Mouse (Mus musculus) hindlimb bud, embryonic 11.5 days (tissue): ENCODE data around the gene Rsph1.

Source experiments
- DNase-seq: peaks from one replicate; pipeline ENCODE4 v3.0.0-alpha.2; 2012; ENCODE audit warnings: low read depth, low spot score; ENCODE audit errors: extremely low spot score

The Rsph1 gene

DNA sequence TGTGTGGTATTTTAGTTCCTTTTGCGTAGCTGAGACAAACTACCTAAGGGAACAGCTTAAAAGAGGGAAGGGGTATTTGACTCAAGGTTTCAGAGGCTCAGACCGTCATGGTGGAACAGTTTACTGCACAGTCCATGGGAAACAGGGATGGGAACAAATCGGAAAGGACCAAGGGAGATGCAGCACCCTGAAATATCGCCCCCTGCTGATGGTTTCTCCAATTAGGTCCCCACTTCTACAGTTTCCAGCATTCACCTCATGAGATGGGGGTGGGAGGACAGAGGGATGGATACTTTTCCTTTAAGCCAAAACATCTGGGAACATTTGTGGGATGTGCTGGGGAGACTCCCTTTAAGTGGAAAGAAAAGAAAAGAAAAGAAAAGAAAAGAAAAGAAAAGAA lies 17.4 kb downstream of the Rsph1 start:
- no peak for DNase-seq

DNA sequence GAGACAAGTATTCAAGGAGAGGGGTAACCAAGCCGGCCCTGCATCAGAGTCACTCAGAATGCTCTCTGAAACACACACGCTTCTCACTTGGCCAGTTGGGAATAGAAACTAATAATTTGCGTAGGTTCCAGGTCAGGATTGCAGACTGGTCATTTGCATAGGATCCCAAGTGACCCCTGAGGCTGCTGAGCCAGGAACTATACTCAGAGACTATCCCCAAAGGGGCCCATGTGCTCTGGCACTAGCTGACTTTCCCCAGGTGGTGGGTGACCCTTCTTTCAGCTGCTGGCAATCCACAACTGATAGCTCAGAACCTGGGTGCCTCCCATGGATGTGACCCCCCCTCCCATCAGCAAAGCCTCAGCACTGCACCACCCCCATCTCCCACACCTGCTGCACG lies 18.0 kb downstream of the Rsph1 start:
- no peak for DNase-seq

DNA sequence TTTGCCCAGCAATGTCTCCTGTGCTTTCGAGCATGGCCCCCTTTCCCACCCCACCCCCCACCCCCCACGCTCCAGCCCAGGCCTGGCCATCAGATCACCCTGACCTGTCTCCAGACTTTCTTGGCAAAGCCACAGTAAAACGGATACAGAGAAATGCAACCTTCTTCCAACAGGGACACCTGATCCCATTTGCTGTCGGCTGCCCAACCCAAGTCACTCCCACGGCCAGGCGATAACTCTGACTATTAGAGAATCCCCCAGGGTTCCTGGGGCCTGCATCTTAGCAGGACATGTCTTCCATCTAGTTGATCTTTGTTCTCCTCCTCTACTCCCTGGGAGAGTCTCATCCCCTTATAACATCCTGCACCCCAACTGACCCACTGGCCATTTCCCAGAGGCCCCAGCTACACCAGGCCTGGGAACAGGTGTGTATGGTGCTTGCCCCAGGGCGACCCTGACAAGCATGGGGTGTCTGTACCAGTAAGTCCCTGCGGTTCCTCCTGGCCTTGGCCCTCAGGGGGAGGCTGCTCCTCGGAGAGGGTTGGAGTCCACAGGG lies 18.8 kb downstream of the Rsph1 start:
- DNase-seq, result no peak

DNA sequence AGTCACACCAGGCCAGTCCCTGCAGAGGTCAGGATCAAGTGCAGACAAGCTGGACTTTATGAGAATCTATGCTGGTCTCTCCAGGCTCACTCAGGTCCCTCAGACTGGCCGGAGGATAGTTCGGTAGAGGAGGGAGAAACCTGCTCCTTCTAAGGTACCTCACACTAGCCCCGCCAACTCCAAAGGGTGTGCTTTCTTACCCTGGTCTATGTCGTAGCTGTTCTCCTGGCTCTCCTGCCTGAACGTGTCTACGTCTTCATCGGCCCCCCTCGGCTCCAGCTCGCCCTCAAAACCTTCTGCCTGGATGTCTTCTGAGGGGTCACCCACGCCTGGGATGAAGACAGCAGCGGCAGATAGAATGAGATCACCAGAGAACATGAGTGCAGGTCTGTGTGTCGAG lies 19.3 kb downstream of the Rsph1 start:
- DNase-seq, result no peak

DNA sequence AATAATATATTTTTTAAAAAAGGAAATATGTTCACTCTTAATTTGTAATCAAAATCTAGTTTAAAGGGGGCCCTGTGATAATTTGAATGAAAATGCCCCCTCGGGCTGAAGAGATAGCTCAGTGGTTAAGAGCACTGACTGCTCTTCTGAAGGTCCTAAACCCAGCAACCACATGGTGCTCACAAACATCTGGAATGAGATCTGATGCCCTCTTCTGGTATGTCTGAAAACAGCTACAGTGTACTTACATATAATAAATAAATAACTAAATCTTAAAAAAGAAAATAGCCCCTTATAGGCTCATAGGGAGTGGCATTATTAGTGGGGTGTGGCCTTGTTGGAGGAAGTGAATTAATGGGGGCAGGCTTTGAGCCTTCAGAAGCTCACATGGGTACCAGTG lies 20.0 kb downstream of the Rsph1 start:
- DNase-seq, result no peak

DNA sequence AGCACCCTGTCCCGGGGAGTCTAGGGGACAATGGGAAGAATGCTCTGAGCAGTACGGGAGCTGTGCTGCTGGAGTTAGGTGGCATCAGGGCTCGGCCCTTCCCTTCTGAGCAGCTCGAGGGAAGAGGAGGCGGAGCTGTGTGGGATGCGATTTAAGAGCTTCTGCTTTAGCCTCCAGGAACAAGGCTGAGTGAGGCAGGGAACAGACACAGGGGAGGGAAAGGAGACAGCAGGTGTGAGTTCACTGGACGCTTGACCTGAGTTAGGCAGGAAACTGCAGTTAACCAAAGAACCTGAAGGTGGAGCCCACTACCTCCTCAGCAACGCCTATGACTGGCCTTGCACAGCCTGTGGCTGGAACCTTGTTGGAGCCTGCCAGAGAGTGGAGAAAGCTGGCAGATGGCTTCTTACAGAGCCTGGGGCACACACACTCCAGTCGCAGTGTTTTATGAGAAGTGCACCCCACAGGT lies 22.7 kb downstream of the Rsph1 start:
- peak; percentile 35 for DNase-seq

DNA sequence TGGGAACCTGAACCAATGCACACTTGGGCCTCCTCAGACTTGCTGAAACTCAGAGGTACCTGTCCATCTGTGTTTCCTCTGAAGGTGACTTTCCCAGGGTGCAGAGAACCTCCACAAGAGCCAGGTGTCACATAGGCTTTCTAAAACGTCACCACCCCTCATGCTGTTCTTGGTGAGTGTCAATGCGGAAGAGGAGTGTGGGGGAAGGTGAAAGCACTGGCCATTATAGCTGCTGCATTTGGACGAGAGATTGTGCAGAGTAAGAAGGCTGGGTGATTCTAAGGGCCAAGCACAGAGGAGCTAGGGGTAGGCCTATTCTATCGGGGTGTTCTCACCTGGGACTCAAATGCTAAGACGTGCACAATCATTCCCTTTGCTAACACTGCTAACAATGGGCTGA lies 23.2 kb downstream of the Rsph1 start:
- no peak for DNase-seq

DNA sequence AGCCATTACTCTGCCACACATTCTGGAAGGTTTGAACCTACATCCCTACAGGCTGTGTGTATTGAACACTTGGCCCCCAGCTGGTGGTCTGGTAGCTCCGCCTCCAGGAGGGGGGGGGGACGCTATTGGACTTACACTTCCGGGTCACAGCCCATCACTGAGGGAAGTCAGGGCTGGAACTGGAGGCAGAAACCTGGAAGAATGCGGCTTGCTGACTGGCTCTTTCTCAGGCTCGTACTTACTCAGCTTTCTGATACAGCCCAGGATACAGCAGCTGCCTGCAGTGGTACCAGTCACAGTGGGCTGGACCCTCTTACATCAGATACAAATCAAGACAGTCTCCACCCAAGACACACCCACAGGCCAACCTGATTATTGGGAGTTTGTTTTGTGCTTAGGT lies 30.0 kb downstream of the Rsph1 start:
- DNase-seq, result no peak

DNA sequence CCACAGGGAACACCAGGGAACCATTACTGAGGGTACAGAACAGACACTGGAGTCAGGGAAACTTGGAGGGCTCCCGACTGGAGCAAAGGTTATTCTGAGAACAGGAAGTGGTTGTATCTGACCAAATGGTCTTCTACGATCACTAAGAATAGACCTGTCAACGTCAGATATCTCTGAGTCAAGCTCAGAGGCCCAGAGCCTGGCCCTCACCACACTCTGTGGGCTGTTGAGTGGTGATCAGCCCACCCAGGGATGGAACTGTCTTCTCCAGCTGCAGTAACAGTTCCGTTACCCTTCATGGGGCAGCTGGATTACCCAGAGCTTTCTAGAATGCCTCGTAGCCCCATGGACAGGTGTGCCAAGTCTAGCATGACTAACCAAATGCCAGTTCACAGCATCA lies 31.9 kb downstream of the Rsph1 start:
- DNase-seq, result no peak

DNA sequence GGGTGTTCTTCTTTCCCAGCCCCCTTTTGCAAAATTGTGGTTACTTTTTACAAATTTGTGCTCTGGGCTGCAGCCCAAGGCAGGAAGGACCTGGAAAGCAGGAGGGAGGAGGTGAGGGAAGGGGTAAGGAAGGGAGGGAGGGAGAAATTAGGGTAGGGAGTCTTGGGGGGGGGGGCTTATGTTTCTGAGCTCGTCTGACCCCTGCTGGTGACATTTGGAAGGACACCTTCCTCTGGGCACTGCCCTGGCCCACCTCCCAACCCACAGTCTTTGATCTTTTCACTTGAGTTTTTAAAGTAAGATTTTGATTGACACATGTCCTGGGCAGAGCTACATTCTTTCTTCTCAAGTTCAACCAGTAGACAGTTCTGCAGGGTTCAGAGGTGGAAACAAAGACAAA lies 34.4 kb downstream of the Rsph1 start:
- no peak for DNase-seq

DNA sequence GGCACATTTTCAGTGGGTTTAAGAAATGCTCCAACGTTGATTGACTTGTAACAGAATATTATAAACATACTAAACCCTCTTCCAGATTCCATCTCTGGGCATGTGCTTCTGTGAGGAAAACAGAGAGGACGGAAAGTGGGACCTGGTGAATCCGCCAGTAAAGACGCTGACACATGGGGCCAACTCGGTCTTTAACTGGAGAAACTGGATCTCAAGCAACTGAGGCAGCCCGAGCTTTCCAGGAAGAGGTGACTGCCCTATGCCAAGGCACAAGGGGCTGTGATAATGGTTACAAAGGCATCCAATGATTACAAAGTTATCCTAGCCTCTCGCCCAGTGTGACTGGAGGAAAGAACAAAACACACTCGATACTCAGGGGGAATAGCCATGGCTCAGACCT lies 36.0 kb downstream of the Rsph1 start:
- DNase-seq, result no peak

DNA sequence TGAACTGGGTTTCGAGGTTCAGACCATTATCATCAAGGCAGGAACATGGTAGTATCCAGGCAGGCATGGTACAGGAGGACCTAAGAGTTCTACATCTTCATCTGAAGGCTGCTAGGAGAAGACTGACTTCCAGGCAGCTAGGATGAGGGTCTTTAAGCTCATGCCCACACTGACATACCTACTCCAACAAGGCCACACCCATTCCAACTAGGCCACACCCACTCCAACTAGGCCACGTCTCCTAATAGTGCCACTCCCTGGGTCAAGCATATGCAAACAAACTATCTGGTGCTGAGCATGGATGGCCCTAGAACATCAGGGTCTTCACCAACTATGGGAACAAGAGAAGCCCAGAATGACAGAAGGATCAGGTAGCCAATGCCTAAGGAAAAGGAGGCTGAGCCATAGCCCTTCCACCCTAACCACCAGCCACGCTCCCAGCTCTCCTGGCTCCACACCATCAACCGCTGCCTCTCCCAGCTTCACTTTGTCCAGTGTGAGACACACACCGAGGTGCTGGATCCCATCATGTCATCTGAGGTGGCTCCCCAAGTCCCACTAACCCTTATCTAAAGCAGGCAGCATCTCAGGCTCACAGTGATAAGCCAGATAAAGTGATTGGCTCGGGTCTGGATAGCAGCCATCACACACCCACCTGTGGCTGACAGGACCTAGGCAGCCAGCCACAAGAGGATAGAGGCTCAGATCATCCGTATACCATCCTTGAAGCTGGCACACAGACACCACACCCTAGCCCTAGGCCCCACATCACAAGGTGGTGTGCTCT lies 38.8 kb downstream of the Rsph1 start:
- DNase-seq, result no peak

DNA sequence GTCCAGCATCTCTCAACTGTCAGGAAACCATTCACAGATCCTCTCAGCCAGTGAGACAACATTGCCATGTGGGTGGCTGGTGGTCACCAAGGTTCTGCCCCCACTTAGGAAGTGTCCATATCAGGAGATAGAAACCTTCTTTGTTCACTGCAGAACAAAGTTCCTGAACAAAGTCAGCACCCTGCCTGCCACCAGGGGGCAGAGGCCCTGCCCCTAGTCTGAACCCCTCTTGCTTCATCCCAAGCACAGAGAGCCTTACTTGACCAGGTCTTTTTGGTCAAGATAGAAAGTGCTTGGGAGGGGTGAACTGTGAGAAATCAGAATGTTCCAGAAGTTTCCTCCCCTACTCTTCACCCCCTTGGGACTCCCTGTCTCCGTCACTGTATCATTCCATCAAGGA lies 41.3 kb downstream of the Rsph1 start:
- DNase-seq, result no peak

DNA sequence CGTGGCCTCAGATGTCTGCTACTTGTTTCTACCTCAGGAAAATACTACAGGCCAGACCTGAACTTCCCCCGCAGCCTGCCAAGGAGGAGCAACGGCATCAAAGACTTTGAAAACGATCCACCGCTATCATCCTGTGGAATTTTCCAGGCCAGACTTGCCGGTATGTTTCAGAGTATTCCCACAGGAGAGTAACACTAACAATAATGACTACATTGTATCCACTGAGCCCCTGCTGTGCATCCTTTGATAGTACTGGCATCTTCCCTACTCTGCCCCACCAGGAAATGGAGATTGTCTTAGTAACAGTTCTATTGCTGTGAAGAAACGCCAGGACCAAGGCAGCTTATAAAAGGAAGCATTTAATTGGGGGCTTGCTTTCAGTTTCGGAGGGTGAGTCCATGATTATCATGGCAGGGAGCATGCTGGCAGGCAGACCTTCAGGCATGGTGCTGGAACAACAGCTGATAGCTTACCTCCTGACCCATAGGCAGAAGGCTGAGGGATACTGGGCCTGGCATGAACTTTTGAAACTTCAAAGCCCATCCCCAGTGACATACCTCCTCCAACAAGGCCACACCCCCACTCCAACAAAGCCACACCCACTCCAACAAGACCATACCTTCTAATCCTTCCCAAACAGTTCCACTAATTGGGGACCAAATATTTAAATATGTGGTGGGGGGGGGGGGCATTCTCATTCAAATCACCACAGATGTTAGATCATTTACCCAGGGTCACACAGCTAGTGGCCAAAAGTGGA lies 44.8 kb downstream of the Rsph1 start:
- no peak for DNase-seq

DNA sequence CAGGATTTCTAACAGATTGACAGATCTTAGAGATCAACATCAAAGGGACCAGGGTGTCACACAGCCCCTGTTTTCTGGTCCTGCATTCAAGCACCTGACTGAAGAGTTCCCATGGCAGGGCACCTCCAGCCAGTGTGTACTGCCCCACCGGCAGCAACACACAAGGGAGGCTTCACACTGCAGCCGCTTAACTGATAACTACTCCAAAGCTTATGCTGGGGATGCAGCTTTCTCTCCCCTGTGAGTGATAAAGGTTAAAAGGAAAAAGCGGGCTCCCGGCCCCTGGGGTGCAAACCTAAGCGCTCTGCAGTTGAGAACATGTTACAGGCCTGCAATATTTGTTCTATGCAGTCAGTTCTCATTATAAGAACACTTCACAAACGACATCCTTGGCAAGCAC lies 45.4 kb downstream of the Rsph1 start:
- no peak for DNase-seq

DNA sequence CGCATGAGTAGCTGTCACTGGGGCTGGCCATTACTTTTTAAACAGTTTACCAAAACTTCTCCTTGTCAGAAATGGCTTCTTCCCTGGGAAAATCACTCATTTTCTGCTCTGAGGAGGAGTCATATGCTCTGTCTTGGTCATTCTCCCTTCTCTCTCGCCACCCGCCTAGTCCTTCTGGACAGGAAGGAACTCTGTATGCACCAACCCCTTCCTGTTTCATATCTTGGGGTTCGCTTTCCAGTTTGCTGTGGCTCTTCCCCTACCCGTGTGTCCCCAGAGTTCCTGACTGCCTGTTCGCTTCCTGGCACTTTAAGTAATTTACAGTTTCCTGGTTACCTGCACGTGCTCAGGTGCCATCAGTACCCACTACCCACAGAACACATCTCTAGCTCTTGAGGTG lies 50.3 kb downstream of the Rsph1 start:
- DNase-seq, result no peak

DNA sequence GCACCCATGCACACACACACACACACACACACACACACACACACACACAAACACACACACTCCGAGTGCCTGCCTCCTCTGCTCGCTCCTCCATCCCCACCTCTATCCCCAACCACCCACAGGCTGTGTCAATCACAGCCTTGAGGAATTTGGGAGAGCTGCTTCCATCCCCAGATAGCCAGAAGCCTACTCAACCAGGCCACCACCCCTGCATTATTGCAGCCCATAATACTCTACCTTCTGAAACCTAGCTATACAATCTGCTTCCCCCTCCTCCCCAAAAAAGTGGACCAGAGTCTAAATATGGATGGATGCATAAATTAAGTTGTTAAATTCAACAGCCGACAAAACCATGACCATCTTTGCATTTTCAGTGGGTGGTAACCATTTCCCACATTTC lies 50.8 kb downstream of the Rsph1 start:
- no peak for DNase-seq

DNA sequence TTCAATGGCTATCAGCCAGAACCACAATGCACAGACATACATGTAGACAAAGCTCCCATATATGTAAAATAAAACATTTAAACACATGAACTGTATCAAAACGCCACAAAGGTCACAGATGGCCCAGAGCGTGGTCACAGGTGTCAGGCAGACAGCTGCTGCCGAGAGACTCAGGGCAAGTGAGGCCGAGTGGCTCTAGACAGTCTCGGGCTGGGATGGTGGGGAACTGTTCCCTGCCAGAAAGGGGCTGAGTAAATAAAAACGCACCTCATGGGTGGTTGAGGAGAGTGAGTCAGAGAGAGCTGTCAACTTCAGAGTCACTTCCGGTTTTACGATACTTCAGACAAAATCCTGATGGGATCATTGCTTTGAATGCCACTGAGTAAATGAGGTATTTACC lies 52.6 kb downstream of the Rsph1 start:
- DNase-seq, result no peak

DNA sequence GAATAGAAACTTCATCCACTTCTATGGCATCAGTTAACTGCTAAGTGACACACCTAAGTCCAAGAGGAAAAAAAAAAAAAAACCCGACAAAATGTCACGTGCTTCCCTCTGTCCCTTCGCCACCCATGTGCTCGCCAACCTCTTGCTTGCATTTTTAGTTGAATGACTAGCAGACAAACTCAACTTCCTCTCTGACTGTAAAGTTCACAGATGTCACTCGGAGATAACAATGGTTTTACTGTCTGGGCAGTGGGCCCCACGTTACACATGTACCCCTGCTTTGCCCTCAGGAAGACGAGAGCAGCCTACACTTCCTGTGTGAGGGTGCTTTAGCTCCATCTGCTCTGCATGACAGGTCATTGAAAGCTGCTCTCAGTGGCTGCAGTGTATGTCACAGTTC lies 53.3 kb downstream of the Rsph1 start:
- DNase-seq, result no peak

DNA sequence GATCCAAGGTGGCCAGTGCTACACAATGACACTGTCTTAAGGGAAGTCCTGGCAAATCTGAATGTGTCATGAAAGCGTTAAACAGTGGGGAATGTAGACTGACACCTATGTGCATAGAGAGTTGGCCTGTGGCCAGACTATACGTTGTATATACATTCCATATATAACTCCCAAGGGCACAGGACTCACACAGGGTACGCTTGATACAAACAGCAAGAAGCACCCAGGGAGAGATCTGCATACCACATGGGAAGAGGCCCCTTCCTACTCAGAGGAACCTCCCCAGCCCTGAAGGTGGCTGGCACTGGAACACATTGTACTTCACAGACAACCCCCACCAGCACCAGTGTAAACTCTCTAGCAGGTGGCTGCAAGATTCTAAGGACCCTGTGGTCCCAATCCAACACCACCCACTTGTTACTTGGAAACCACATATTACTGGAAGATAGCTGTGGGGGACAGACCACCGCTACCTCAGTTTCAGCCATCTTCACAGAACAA lies 54.3 kb downstream of the Rsph1 start:
- no peak for DNase-seq

DNA sequence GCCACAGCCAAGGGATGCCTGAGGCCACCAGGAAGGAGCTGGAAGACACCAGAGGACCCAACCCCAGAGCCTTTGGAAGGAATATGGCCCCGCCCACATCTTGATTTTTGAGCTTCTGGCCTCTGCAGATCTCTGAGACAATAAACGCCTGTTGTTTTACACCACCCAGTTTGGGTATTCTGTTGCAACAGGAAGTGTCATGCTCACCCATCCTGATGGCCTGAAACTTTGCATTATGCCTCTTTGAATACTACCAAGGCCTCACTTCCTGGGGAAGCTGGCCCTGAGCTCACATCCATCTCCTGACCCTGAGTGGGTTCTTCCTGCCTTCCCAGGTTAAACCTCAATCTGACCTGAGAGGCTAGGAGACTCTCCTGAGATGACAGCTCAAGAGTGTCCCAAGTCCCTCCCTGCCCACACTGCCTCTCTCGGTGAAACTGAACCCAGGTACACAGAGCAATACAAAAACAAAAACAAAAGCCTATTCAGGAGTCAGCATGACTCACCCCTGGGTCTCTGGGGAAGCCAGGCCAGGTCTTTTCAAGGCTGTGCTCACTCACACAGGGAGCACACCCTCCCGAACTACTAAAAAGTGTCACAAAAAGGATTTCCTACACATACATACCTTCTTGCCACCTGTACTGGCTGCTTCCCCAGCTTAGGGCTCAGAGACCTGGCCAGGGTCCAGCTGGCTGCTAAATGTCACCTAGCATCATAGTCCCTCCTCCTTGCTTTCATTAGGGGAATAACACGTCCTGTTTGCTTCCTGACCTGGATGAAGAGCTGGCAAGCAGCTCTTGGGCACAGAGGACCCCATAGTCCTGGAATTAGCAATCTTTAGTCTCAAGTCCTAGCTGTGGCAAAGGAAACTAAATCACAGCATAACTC lies 60.9 kb downstream of the Rsph1 start:
- DNase-seq, result no peak
